Mouse (Mus musculus) ES-E14 (cell line): ENCODE data around the gene Tars2. TPM values are rescaled to one million over a fixed set of nuclear protein-coding genes. Genes with fewer than 3 reads are reported as not detected.

Experiments
- DNase-seq: peaks from one replicate; pipeline ENCODE4 v3.0.0-alpha.2; 2013; ENCODE audit warnings: low read depth, low spot score
- H3K27ac ChIP-seq: 2 replicates; pipeline ENCODE4 v1.5.1; 2012; ENCODE audit warnings: low read depth, mild to moderate bottlenecking, low read length, moderate library complexity, mixed read lengths; ENCODE audit not compliant: poor library complexity, insufficient read depth, severe bottlenecking
- H3K36me3 ChIP-seq: 2 replicates; pipeline ENCODE4 v1.6.1; 2012; ENCODE audit warnings: mild to moderate bottlenecking, low read length, moderate library complexity, mixed read lengths; ENCODE audit not compliant: control insufficient read depth, poor library complexity, insufficient read depth, severe bottlenecking
- H3K4me1 ChIP-seq, 2 experiments: fragments of 150-350 bp in 1 of 2; sonication (generic) in 1 of 2; 2 replicates each; pipeline ENCODE4 v1.6.1; 2012; ENCODE audit warnings: low read length in 2 of 2, mild to moderate bottlenecking in 1 of 2, mixed read lengths in 1 of 2; ENCODE audit not compliant: control insufficient read depth in 2 of 2, insufficient read depth in 2 of 2, poor library complexity in 1 of 2
- H3K4me3 ChIP-seq, 2 experiments: fragments of 150-350 bp in 1 of 2; sonication (generic) in 1 of 2; 2 replicates each; pipeline ENCODE4 v1.5.1; 2012; ENCODE audit warnings: low read length in 2 of 2, low read depth in 1 of 2, mild to moderate bottlenecking in 1 of 2, mixed read lengths in 1 of 2; ENCODE audit not compliant: insufficient read depth in 1 of 2, poor library complexity in 1 of 2, severe bottlenecking in 1 of 2
- H3K9ac ChIP-seq: 2 replicates; pipeline ENCODE4 v1.6.1; 2012; ENCODE audit warnings: low read depth, mild to moderate bottlenecking, low read length, mixed read lengths; ENCODE audit not compliant: poor library complexity, insufficient read depth, severe bottlenecking
- H3K9me3 ChIP-seq: fragments of 150-350 bp; sonication (generic); 2 replicates; pipeline ENCODE4 v1.6.1; 2012; ENCODE audit warnings: low read depth, mild to moderate bottlenecking, low read length; ENCODE audit not compliant: control insufficient read depth, insufficient read depth
- CHD2 ChIP-seq: IDR thresholded peaks from 2 replicates; pipeline ENCODE4 v1.6.1; 2014; ENCODE audit warnings: mild to moderate bottlenecking, low read depth, low read length, inconsistent platforms
- HCFC1 ChIP-seq: IDR thresholded peaks from 2 replicates; pipeline ENCODE4 v1.6.1; 2012; ENCODE audit warnings: low read length, inconsistent platforms, borderline replicate concordance; ENCODE audit not compliant: insufficient read depth
- MAFK ChIP-seq: IDR thresholded peaks from 2 replicates; pipeline ENCODE4 v1.6.1; 2014; ENCODE audit warnings: mild to moderate bottlenecking, low read depth, low read length, inconsistent platforms; ENCODE audit not compliant: insufficient read depth
- ZC3H11A ChIP-seq: IDR thresholded peaks from 2 replicates; pipeline ENCODE4 v1.6.1; 2012; ENCODE audit warnings: low read depth, mild to moderate bottlenecking, inconsistent platforms, low read length, borderline replicate concordance
- ZNF384 ChIP-seq: IDR thresholded peaks from 2 replicates; pipeline ENCODE4 v1.6.1; 2012; ENCODE audit warnings: low read depth, low read length, inconsistent platforms
- in situ Hi-C, 2 experiments: fragments of 600-800 bp; cut with MboI; formaldehyde crosslinking; loops; one replicate each; pipeline ENCODE4 v1.15.1; 2025; ENCODE audit warnings: low sequenced_read_pairs in 2 of 2, inconsistent platforms in 1 of 2; ENCODE audit not compliant: unreplicated experiment in 2 of 2
- total RNA-seq: library from RNA; depleted of rRNA; stranded (reverse); fragments of 300-350 nt; gene quantifications from 2 replicates; pipeline ENCODE4 v1.2.3, GENCODE M21; 2012

The Tars2 gene
- total RNA-seq, 1 experiment = 85.9 TPM

DNA sequence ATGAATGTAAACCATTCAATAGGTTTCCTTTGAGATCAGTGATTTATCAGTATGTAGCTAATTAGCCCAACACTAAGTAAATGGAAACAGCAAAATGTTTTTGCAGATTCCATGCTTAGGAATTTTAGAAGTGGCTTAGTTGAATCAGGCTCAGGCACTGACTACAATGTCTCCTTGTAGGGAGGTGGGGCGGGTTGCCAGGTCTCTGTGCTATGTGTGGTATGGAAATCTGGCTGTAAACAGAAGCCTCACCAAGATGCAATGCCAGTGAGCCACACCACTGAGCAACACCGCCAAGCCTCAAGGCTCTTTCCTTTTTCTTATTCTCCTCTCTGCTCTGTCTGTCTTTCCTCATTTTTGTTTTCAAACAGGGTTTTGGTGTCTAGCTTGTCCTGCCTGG lies 31.1 kb downstream of the Tars2 start:
- no peak overlapping the region for H3K4me3 ChIP-seq
- no peaks in the 10 kb centered on the region for H3K9me3 ChIP-seq
- no peak for TF ChIP-seq CHD2
- no peak for TF ChIP-seq ZC3H11A
- TF ChIP-seq ZNF384 = no peak
- no peak for TF ChIP-seq HCFC1
- TF ChIP-seq MAFK = no peak
- H3K36me3 ChIP-seq = no peaks in the 10 kb centered on the region
- no peak overlapping the region for H3K9ac ChIP-seq
- H3K4me1 ChIP-seq = peaks cover 3 to 4% of the 10 kb centered on the region in 2 experiments; a peak in 2 of 4 replicates
- in situ Hi-C loops = no loop called here
- no peak overlapping the region for H3K27ac ChIP-seq
- DNase-seq = no peak

DNA sequence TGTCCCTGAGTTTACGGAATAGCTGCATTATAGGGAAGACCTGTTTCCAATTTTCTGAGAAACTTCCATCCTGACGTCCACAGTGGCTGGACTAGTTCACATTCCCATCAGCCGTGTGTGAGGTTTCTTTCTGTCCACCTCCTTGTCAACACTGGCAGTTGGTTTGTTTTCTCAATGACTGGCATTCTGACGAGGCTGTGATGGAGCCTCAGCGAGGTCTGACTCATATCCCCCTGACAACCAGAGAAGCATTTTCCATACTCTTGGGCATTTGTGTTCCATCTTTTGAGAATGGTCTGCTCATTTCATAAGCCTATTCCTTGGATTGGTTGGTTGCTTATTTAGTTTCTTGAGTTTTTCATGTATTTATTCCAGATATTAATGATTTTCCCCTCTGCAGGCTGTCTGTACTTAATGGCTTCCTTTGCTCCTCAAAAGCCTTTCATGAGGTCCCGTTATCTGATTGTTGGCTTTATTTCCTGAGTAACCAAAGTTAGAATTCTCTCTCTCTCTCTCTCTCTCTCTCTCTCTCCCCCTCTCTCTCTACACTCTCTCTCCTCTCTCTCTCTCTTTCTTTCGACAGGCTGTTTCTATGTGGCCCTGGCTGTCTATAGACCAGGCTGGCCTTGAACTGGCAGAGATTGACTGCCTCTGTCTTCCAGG lies 33.2 kb downstream of the Tars2 start:
- Histone ChIP-seq H3K4me1 (no peaks in the 10 kb centered on the region; a peak in 2 of 4 replicates), H3K27ac (no peak overlapping the region), H3K4me3 (no peak overlapping the region), H3K9me3 (no peaks in the 10 kb centered on the region), H3K36me3 (no peaks in the 10 kb centered on the region), H3K9ac (no peak overlapping the region)
- no peak for TF ChIP-seq ZNF384
- TF ChIP-seq ZC3H11A = no peak
- no peak for TF ChIP-seq CHD2
- no peak for TF ChIP-seq MAFK
- TF ChIP-seq HCFC1 = no peak
- in situ Hi-C loops = no loop called here
- no peak for DNase-seq

DNA sequence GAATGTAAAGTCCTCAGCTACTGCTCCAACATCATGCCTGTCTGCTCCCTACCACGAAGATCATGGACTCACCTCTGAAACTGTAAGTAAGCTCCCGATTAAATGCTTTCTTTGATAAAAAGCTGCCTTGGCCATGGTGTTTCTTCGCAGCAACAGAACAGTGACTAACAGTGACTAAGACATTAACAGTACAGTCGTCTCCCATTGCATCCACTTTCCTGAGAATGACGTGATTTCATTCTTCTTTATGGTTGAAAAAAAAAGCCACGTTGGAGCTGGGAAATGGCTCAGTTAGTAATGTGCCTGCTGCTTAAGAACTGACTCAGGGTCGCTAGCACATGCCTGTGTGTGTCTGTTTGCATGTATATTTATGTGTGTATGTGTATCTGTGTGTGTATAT lies 34.1 kb downstream of the Tars2 start:
- no peaks in the 10 kb centered on the region for H3K9me3 ChIP-seq
- H3K4me3 ChIP-seq = no peak overlapping the region
- H3K36me3 ChIP-seq = no peaks in the 10 kb centered on the region
- in situ Hi-C loops = no loop called here
- DNase-seq = no peak
- TF ChIP-seq HCFC1 = no peak
- no peak for TF ChIP-seq CHD2
- no peak for TF ChIP-seq ZC3H11A
- no peak for TF ChIP-seq ZNF384
- TF ChIP-seq MAFK = no peak
- no peak overlapping the region for H3K27ac ChIP-seq
- H3K9ac ChIP-seq = no peak overlapping the region
- H3K4me1 ChIP-seq = no peaks in the 10 kb centered on the region; a peak in 2 of 4 replicates

DNA sequence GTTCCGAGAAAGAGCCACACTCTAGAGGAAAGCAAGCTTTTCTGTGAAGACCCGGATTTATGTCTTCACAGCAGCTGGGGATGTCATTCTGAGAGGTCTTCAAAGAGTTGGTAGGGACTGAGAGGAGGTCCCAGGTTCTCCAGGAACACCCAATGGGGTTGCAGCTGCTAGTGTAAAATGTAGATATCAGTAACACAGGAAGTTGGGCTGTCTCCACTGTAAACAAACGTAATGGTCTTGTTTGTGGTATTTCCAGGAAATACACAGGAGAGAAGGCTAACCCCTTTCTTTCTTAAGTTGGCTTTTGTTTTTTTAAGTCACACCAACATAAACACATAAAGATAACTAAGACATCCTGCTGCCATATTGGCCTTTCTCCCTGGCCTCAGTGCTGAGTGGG lies 37.6 kb downstream of the Tars2 start:
- in situ Hi-C loops = no loop called here
- no peak for TF ChIP-seq ZNF384
- no peak for TF ChIP-seq MAFK
- TF ChIP-seq HCFC1 = no peak
- no peak for TF ChIP-seq ZC3H11A
- no peak for TF ChIP-seq CHD2

DNA sequence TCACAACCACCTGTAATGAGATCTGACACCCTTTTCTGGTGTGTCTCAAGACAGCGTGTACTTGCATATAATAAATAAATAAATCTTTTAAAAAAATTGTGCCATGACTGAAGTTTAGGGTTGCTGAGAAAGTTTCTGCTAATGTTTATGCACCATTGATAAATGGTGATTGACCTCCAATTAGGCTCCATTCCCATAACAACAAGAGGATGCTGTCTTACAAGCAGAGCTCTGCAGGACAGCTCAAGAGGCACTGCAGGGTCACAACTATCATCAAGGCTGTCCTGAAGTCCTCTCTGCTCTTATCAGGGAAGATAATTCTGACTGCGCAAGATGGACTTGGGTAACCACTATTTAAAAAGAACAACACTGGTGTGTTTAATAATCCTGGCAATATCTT lies 41.9 kb downstream of the Tars2 start:
- no peak for TF ChIP-seq ZC3H11A
- TF ChIP-seq MAFK = no peak
- no peak for TF ChIP-seq ZNF384
- no peak for TF ChIP-seq CHD2
- no peak for TF ChIP-seq HCFC1
- H3K4me1 ChIP-seq = no peaks in the 10 kb centered on the region
- in situ Hi-C loops = no loop called here

More for the DNA sequence above, 37.6 kb downstream of the Tars2 start:
- Histone ChIP-seq H3K4me3 (no peak overlapping the region), H3K36me3 (no peaks in the 10 kb centered on the region), H3K27ac (no peak overlapping the region), H3K9me3 (no peaks in the 10 kb centered on the region), H3K9ac (no peak overlapping the region), H3K4me1 (no peaks in the 10 kb centered on the region)
- no peak for DNase-seq

More for the DNA sequence above, 41.9 kb downstream of the Tars2 start:
- H3K9me3 ChIP-seq = no peaks in the 10 kb centered on the region
- H3K9ac ChIP-seq = no peak overlapping the region
- no peak overlapping the region for H3K27ac ChIP-seq
- H3K36me3 ChIP-seq = no peaks in the 10 kb centered on the region
- H3K4me3 ChIP-seq = no peak overlapping the region
- DNase-seq = no peak
